Mouse (Mus musculus) heart, adult 2 months (tissue): ENCODE data around the gene Ccdc39. TPM values are rescaled to one million over a fixed set of nuclear protein-coding genes. Genes with fewer than 3 reads are reported as not detected.

ENCODE experiments used
- DNase-seq, 2 experiments: peaks; one replicate each; pipeline ENCODE4 v3.0.0; 2021
- H3K27ac ChIP-seq: fragments of 200-600 bp; 2 replicates; pipeline ENCODE4 v1.8.1; 2022
- H3K27me3 ChIP-seq: fragments of 200-500 bp; 2 replicates; pipeline ENCODE4 v1.6.1; 2012; ENCODE audit warnings: mild to moderate bottlenecking, low read length, inconsistent platforms, mixed read lengths; ENCODE audit not compliant: control insufficient read depth, insufficient read depth
- H3K36me3 ChIP-seq: fragments of 200-500 bp; 2 replicates; pipeline ENCODE4 v1.6.1; 2012; ENCODE audit warnings: low read length, inconsistent platforms; ENCODE audit not compliant: control insufficient read depth, insufficient read depth
- H3K4me1 ChIP-seq: fragments of 200-500 bp; 2 replicates; pipeline ENCODE4 v1.6.1; 2011; ENCODE audit warnings: low read length; ENCODE audit not compliant: control insufficient read depth, insufficient read depth
- H3K4me3 ChIP-seq: fragments of 200-600 bp; 2 replicates; pipeline ENCODE4 v1.8.1; 2022
- H3K79me2 ChIP-seq: fragments of 200-500 bp; replicated peaks from 2 replicates; pipeline ENCODE4 v1.6.1; 2012; ENCODE audit warnings: mild to moderate bottlenecking, inconsistent platforms, low read length, moderate library complexity, mixed read lengths; ENCODE audit not compliant: control insufficient read depth, insufficient read depth
- H3K9ac ChIP-seq: fragments of 200-500 bp; 2 replicates; pipeline ENCODE4 v1.6.1; 2012; ENCODE audit warnings: low read depth, mild to moderate bottlenecking, control low read depth, inconsistent platforms, low read length, mixed read lengths
- CTCF ChIP-seq: fragments of 200-600 bp; IDR thresholded peaks from 2 replicates; pipeline ENCODE4 v1.8.1; 2022; ENCODE audit warnings: antibody characterized with exemption, mild to moderate bottlenecking, moderate library complexity
- EP300 ChIP-seq: fragments of 200-500 bp; IDR thresholded peaks from 2 replicates; pipeline ENCODE4 v1.6.1; 2011; ENCODE audit warnings: low read depth, low read length, control low read depth; ENCODE audit not compliant: insufficient read depth
- POLR2A ChIP-seq: fragments of 200-500 bp; IDR thresholded peaks from 2 replicates; pipeline ENCODE4 v1.6.1; 2011; ENCODE audit warnings: mild to moderate bottlenecking, low read depth, low read length, control low read depth; ENCODE audit not compliant: insufficient read depth
- WGBS: fragments of 180-500 bp; shearing (Covaris S2); methylation state at CpG from one replicate; pipeline ENCODE4 v1.1.7; 2018; 5-methylcytosine and 5-hydroxymethylcytosine counted together
- intact Hi-C: fragments of 180-260 bp; cut with DNase I; formaldehyde crosslinking; loops from one replicate; pipeline ENCODE4 v1.15.1; 2025
- long read RNA-seq: library from polyadenylated mRNA; stranded (forward); transcript quantifications from one replicate; pipeline ENCODE4 v2.0.0, GENCODE M21; 2021
- polyA plus RNA-seq: library from polyadenylated mRNA; depleted of rRNA; stranded (reverse); fragments of >200 nt; gene quantifications from 2 replicates; pipeline ENCODE4 v1.2.3, GENCODE M21; 2012; rRNA removed
- total RNA-seq, 2 experiments: library from RNA; stranded (reverse); gene quantifications; 2 replicates each; pipeline ENCODE4 v1.2.3; 2021

The Ccdc39 gene
- total RNA-seq (under 1 TPM; 0.09 to 0.13 TPM), polyA plus RNA-seq (0.47 and 2.5 TPM in 2 replicates)
- long read RNA-seq = 0 reads

- Histone ChIP-seq H3K27ac (no peak within 1 kb of the TSS), H3K9ac (peak within 1 kb of the TSS; percentile 23), H3K4me3 (peak within 1 kb of the TSS; percentile 32), H3K4me1 (peaks cover 2% of the 10 kb centered on the region), H3K27me3 (no peaks in the 10 kb centered on the region), H3K79me2 (no peaks in the 10 kb centered on the region), H3K36me3 (no peaks in the 10 kb centered on the region)
- 8% methylated on average over 26 of the region's 26 CpGs for WGBS
- TF ChIP-seq EP300 (no peak), CTCF (peak; percentile 43), POLR2A (no peak)
- intact Hi-C loops = no loop called here
- peak; percentile 68 to 71 for DNase-seq
These were observed at the start of gene Ccdc39 for GRCm38 (mm10) chr3:33843801-33844632. Gene Ccdc39, minus strand, starts transcription at chr3:33844310.

- Histone ChIP-seq H3K36me3 (no peaks in the 10 kb centered on the region), H3K27ac (no peak overlapping the region), H3K4me3 (no peak overlapping the region), H3K9ac (no peak overlapping the region), H3K79me2 (no peaks in the 10 kb centered on the region), H3K4me1 (no peaks in the 10 kb centered on the region), H3K27me3 (no peaks in the 10 kb centered on the region)
- intact Hi-C loops = no loop called here
- 85% methylated on average over 5 of the region's 5 CpGs for WGBS
- no peak for DNase-seq
- TF ChIP-seq CTCF (no peak), POLR2A (no peak), EP300 (no peak)
These were observed 49.3 kb upstream of the Ccdc39 start for GRCm38 (mm10) chr3:33893433-33893832.

DNA sequence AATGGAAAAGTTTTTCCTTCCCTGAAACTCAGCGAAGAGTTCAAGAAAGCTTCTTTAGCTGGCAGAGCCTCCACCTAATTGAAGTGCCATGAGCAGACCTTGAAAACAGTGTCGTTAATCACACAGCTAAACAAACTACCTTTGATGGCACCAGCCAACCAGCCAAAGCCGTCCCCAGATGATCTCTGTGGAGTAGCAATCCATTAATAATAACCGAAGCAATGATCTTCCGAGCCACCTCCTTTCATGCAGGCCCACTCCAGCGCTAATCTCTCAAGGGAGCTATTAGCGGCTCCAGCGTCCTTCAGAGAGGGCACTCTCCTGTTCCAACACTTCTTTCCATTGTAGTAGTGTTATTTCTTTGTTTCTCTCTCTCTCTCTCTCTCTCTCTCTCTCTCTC lies 43.3 kb upstream of the Ccdc39 start:
- H3K9ac ChIP-seq = no peak overlapping the region
- H3K27ac ChIP-seq = no peak overlapping the region
- H3K36me3 ChIP-seq = no peaks in the 10 kb centered on the region
- H3K27me3 ChIP-seq = no peaks in the 10 kb centered on the region
- intact Hi-C loops = no loop called here
- 44% methylated on average over 8 of the region's 8 CpGs for WGBS
- DNase-seq = no peak
- no peak overlapping the region for H3K4me3 ChIP-seq
- no peaks in the 10 kb centered on the region for H3K4me1 ChIP-seq
- TF ChIP-seq EP300 = no peak
- no peak for TF ChIP-seq POLR2A
- no peak for TF ChIP-seq CTCF
- H3K79me2 ChIP-seq = no peaks in the 10 kb centered on the region

DNA sequence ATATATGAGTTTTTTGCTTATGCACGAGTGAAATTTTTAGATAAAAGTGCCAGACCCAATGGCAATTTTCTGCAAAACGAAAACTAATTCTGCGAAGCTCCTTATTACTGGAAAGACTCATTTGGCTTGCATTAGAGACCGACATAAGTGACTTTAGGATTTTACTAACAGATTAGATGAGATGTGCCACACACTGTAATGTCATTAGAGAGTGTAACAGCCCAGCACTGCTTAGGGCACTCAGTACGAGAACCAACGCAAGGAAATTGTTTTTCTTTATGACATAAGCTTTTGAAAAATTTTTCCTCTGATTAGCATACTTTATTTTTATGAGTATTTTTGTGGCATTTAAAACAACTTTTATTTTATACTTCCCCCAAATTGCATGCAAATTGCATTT lies 39.0 kb upstream of the Ccdc39 start:
- H3K36me3 ChIP-seq = no peaks in the 10 kb centered on the region
- TF ChIP-seq EP300 (no peak), POLR2A (no peak), CTCF (no peak)

GRCm38 (mm10) chr3:33882695-33883094 lies 38.6 kb upstream of the Ccdc39 start:
- H3K9ac ChIP-seq = no peak overlapping the region
- no peaks in the 10 kb centered on the region for H3K79me2 ChIP-seq
- H3K27ac ChIP-seq = no peak overlapping the region
- TF ChIP-seq POLR2A (no peak), EP300 (no peak), CTCF (no peak)
- intact Hi-C loops = no loop called here
- no peaks in the 10 kb centered on the region for H3K4me1 ChIP-seq
- WGBS = 64% methylated on average over 2 of the region's 2 CpGs
- no peak for DNase-seq
- H3K36me3 ChIP-seq = no peaks in the 10 kb centered on the region
- no peaks in the 10 kb centered on the region for H3K27me3 ChIP-seq
- H3K4me3 ChIP-seq = no peak overlapping the region

More for the DNA sequence above, 39.0 kb upstream of the Ccdc39 start:
- Histone ChIP-seq H3K4me1 (no peaks in the 10 kb centered on the region), H3K79me2 (no peaks in the 10 kb centered on the region), H3K4me3 (no peak overlapping the region), H3K27ac (no peak overlapping the region), H3K27me3 (no peaks in the 10 kb centered on the region), H3K9ac (no peak overlapping the region)
- intact Hi-C loops = no loop called here
- WGBS = 77% methylated on average over 6 of the region's 6 CpGs
- DNase-seq = no peak

GRCm38 (mm10) chr3:33878661-33879060 lies 34.6 kb upstream of the Ccdc39 start:
- WGBS = 78% methylated on average over 6 of the region's 6 CpGs
- no peaks in the 10 kb centered on the region for H3K27me3 ChIP-seq
- no peak overlapping the region for H3K27ac ChIP-seq
- no peaks in the 10 kb centered on the region for H3K79me2 ChIP-seq
- no peaks in the 10 kb centered on the region for H3K4me1 ChIP-seq
- intact Hi-C loops = no loop called here
- TF ChIP-seq CTCF = no peak
- no peak for TF ChIP-seq POLR2A
- TF ChIP-seq EP300 = no peak
- DNase-seq = no peak
- H3K4me3 ChIP-seq = no peak overlapping the region
- no peak overlapping the region for H3K9ac ChIP-seq
- H3K36me3 ChIP-seq = no peaks in the 10 kb centered on the region
